Comparison of ENCODE assay signal across 13 mouse cellular contexts in the genomic region with DNA sequence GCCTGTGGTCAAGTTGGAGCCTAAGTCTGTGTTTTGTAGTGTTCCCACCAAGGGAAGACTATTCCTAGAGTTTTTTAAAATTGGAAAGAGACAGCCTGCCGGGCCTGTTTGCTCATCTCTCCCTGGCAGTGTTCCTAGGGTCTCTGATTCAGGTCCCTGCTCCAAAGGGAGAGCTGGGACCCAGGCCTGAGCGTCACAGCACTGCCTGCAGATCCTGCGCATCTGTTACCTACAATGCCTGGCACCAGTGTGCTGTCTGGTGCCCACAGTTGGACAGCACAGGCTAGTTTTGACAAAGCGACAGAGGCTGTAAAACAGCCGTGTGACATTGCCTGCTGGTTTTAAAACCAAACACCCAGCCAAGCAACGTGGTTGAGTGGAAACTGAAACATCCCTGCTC.
"Had no signal": no experiment of that assay in that cellular context is flagged by ENCODE, and none has a peak within 500 bp of the region (broad histone marks: within the 10 kb centered on the region; RNA-seq: fewer than 3 reads in every experiment).

No protein-coding gene starts in this region.

- DNase-seq: lung, embryonic 14.5 days; lung, postnatal 10 days; lung, postnatal 4 days; midbrain, embryonic 14.5 days; retina, postnatal 1 day; right cerebral cortex, adult 18-20 months; right cerebral cortex, postnatal 25 days; right cerebral cortex, postnatal 4 days; spleen, adult 18-20 months; thymus, adult 18-20 months; thymus, postnatal 14 days; thymus, postnatal 36 days had no signal

- ATAC-seq: midbrain, embryonic 16.5 days had no signal
